Mouse (Mus musculus) hindbrain, embryonic 10.5 days (tissue): ENCODE results near the gene Rnf180. TPM values are rescaled to one million over a fixed set of nuclear protein-coding genes. Genes with fewer than 3 reads are reported as not detected.

Experiments used
- DNase-seq: peaks from one replicate; pipeline ENCODE4 v3.0.0-alpha.2; 2017; ENCODE audit warnings: low spot score
- H3K27ac ChIP-seq: fragments of 300-500 bp; sonication (generic); 2 replicates; pipeline ENCODE4 v1.5.1; 2016; ENCODE audit warnings: mild to moderate bottlenecking, moderate library complexity
- H3K27me3 ChIP-seq: fragments of 300-500 bp; sonication (generic); 2 replicates; pipeline ENCODE4 v1.6.1; 2016; ENCODE audit warnings: mild to moderate bottlenecking; ENCODE audit not compliant: poor library complexity, insufficient read depth, severe bottlenecking
- H3K36me3 ChIP-seq: fragments of 300-500 bp; sonication (generic); 2 replicates; pipeline ENCODE4 v1.6.1; 2016; ENCODE audit warnings: mild to moderate bottlenecking, moderate library complexity
- H3K4me1 ChIP-seq: fragments of 300-500 bp; sonication (generic); replicated peaks from 2 replicates; pipeline ENCODE4 v1.6.1; 2016; ENCODE audit warnings: mild to moderate bottlenecking
- H3K4me3 ChIP-seq: fragments of 300-500 bp; sonication (generic); 2 replicates; pipeline ENCODE4 v1.5.1; 2016; ENCODE audit warnings: mild to moderate bottlenecking, moderate library complexity
- H3K9me3 ChIP-seq: fragments of 300-500 bp; sonication (generic); 2 replicates; pipeline ENCODE4 v1.6.1; 2016; ENCODE audit warnings: mild to moderate bottlenecking, moderate library complexity
- WGBS: fragments of 180-500 bp; shearing (Covaris S2); methylation state at CpG from one replicate; pipeline ENCODE4 v1.1.7; 2016; 5-methylcytosine and 5-hydroxymethylcytosine counted together
- polyA plus RNA-seq: library from polyadenylated mRNA; unstranded; fragments of >200 nt; fragmentation: Nextera tagmentation; extraction: Ambion mirVana; gene quantifications from 2 replicates; pipeline ENCODE4 v1.2.1, GENCODE M21; 2016

Gene Rnf180
- polyA plus RNA-seq, 1 experiment from 2014 or later: 8.9 TPM

DNA sequence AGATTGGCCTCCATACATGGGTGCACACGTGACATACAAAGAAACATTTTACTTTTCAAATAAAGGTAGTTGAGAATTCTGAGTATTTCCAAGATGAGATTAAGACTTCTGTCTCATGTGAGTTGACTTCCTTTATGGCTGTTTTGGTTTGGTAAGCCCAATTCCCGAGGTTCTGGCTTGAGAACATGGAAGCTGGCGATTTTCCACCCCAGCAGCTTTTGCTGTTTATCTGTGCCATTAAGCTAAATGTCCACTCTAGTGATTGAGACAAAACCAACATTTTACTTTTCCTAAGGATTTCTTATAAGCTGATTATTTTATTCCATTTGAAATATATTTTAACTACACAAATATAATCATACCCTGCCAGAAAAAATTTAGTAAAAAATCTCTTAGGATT is 144.6 kb downstream of the Rnf180 start:
- WGBS: 85% methylated on average over 3 of the region's 3 CpGs

DNA sequence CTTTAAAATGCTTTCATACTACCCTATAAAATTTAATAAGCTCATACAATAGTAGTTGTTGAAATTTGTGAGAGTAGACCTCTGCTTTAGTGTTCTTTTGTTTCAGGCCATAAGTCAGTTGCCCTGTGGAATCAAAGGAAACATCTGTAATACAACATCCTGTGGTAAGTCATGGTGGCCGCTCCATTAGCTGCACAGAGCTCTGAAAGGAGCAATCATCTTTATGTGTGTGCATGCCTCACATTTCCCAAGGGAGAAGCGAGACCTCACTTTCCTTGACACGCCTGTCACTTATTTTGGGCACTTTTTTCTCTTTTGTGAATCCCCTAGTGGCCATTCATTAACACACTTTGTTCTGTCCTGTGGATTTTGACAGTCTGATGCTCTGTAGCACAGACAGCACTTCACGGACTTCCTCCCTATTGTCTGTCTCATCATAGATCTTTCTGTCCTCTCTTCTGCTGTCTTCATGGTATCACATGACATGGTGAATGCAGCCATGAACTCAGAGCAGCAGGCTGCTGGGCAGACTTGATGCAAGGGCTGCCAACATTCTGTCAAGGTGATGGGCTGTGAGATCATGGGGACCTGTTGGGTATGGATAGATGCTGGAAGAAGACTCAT is 146.7 kb downstream of the Rnf180 start:
- DNase-seq: peak; percentile 6
- no peaks in the 10 kb centered on the region for H3K27me3 ChIP-seq
- 51% methylated on average over 4 of the region's 4 CpGs for whole genome bisulfite sequencing
- no peak overlapping the region for H3K27ac ChIP-seq
- H3K9me3 ChIP-seq: no peaks in the 10 kb centered on the region
- no peak overlapping the region for H3K4me3 ChIP-seq
- no peaks in the 10 kb centered on the region for H3K36me3 ChIP-seq
- H3K4me1 ChIP-seq: no peaks in the 10 kb centered on the region

More for the DNA sequence above, 144.6 kb downstream of the Rnf180 start:
- no peak for DNase-seq
- no peaks in the 10 kb centered on the region for H3K4me1 ChIP-seq
- H3K27me3 ChIP-seq: no peaks in the 10 kb centered on the region
- H3K9me3 ChIP-seq: no peaks in the 10 kb centered on the region
- H3K27ac ChIP-seq: no peak overlapping the region
- no peaks in the 10 kb centered on the region for H3K36me3 ChIP-seq
- H3K4me3 ChIP-seq: no peak overlapping the region

DNA sequence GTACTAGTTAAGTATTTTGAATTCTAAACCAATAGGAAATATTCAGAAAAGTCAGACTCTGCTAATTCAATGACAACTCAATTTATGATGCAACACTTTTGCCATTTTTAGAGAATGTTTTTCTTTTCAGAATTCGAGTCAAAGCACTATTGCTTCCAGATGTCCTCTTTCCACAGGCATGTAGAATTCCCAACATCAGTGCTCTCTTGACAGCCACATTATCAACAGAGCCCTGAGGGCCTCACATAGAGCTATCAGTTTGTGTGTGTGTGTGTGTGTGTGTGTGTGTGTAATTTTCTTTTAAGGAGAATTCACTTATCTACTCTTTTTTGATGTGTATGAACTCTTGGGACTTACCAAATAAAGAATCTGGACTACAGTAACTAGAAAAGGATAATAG is 147.8 kb downstream of the Rnf180 start:
- Histone ChIP-seq H3K9me3 (no peaks in the 10 kb centered on the region), H3K36me3 (no peaks in the 10 kb centered on the region), H3K27me3 (no peaks in the 10 kb centered on the region), H3K27ac (no peak overlapping the region), H3K4me1 (no peaks in the 10 kb centered on the region), H3K4me3 (no peak overlapping the region)
- DNase-seq: no peak
- 60% methylated on average over 1 of the region's 1 CpGs for WGBS

DNA sequence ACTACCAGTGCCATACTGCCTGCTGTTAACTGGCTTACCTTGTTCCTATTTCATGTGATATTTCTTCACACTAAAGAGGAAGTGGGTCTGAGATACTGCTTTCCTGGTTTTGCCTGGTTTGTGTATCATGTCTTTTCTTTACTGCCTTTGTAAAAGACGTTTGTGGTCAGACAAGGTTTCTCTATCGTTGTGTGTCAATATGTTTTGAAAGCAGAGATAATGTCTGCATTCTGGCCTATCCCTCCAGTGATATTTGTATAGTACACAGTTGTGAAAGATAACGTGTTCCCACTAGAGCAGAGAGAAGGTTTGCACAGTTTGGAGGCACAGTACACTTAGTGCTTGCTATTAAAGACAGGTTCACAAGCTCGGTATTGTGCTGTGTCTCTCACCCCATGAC is 154.7 kb downstream of the Rnf180 start:
- WGBS: 82% methylated on average over 4 of the region's 4 CpGs
- H3K9me3 ChIP-seq: no peaks in the 10 kb centered on the region
- no peak overlapping the region for H3K4me3 ChIP-seq
- no peaks in the 10 kb centered on the region for H3K36me3 ChIP-seq
- H3K27me3 ChIP-seq: no peaks in the 10 kb centered on the region
- DNase-seq: no peak
- no peak overlapping the region for H3K27ac ChIP-seq
- H3K4me1 ChIP-seq: no peaks in the 10 kb centered on the region

DNA sequence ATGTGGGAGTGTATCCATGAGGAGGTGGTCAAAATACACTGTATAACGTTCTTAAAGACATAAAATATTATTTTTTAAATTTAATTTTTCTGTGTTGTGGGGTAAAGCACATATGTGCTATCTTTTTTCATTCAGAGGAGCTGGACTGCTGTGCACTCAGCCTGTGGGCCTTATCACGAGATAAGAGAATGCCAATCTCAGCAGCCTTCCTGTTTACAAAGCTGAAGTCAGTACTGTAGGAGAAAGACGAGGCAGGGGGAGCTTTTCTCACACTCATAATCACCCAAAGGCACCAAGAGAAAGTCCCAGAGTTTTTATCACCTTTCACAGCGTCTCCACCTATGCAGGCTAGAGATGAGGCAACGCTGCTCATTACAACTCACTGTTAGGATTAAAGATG is 160.2 kb downstream of the Rnf180 start:
- H3K27ac ChIP-seq: no peak overlapping the region
- no peaks in the 10 kb centered on the region for H3K36me3 ChIP-seq
- no peak overlapping the region for H3K4me3 ChIP-seq
- no peaks in the 10 kb centered on the region for H3K9me3 ChIP-seq
- H3K4me1 ChIP-seq: no peaks in the 10 kb centered on the region
- 72% methylated on average over 5 of the region's 5 CpGs for WGBS
- no peaks in the 10 kb centered on the region for H3K27me3 ChIP-seq
- no peak for DNase-seq

DNA sequence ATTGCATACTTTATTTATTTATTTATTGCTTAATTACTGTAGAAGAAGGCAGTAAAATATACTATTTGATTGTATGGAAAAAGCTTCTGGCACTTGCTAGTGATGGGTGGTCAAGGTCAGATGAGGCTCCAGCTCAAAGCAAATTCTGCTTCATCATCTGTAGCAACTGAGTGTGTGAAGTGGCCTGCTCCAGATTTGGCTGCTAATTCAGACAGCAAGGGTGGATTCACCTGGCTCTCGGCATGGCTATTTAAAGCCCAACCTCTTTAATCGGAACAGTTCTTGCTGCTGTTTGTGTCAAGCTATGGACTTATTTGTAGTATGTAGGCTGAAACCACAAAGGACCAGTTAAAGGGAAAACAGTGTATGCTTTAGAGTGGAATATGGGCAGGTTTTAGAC is 161.8 kb downstream of the Rnf180 start:
- WGBS: 90% methylated on average over 2 of the region's 2 CpGs
- Histone ChIP-seq H3K9me3 (no peaks in the 10 kb centered on the region), H3K27me3 (no peaks in the 10 kb centered on the region), H3K36me3 (no peaks in the 10 kb centered on the region), H3K27ac (no peak overlapping the region), H3K4me3 (no peak overlapping the region), H3K4me1 (no peaks in the 10 kb centered on the region)
- DNase-seq: no peak

DNA sequence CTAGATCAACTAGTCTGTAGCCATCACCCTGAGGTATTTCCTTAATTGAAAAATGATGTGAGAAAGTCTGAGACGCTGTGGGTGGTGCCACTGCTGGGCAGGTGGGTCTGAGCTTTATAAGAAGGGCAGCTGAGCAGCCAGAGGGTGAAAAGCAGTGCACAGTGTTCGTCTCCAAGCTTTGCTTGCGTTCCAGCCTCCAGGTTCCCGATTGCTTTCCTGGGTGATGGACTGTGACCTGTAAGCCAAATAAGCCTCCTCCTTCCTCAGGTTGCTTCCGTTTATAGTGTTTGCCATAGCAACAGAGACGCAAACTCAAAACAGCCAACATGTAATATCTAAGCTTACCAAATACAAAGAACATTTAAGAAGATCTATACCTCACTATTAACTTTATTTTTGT is 162.2 kb downstream of the Rnf180 start:
- H3K4me1 ChIP-seq: no peaks in the 10 kb centered on the region
- H3K36me3 ChIP-seq: no peaks in the 10 kb centered on the region
- H3K9me3 ChIP-seq: no peaks in the 10 kb centered on the region
- H3K4me3 ChIP-seq: no peak overlapping the region
- no peaks in the 10 kb centered on the region for H3K27me3 ChIP-seq
- no peak overlapping the region for H3K27ac ChIP-seq
- 84% methylated on average over 6 of the region's 6 CpGs for WGBS
- no peak for DNase-seq

DNA sequence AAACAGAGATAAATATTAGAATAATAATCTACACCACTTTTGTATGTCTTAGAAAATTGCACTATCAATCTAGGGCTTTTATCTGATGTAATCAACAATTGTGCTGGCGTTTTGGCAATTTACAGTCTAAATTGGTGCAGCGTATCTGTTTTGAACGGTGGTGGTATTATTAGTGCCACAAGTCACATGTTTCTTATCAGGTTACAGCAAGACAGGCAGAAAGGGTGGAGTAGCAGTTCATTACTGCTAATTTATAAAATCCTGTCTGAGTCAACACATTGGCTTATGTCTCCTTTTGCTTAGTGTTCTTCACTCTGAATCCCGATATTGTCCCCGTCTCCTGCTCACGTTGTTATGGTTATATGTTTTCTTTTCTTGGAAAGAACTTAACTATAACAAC is 164.5 kb downstream of the Rnf180 start:
- Histone ChIP-seq H3K4me1 (no peaks in the 10 kb centered on the region), H3K9me3 (no peaks in the 10 kb centered on the region), H3K36me3 (no peaks in the 10 kb centered on the region), H3K27me3 (no peaks in the 10 kb centered on the region), H3K27ac (no peak overlapping the region), H3K4me3 (no peak overlapping the region)
- 92% methylated on average over 6 of the region's 6 CpGs for WGBS
- DNase-seq: no peak

DNA sequence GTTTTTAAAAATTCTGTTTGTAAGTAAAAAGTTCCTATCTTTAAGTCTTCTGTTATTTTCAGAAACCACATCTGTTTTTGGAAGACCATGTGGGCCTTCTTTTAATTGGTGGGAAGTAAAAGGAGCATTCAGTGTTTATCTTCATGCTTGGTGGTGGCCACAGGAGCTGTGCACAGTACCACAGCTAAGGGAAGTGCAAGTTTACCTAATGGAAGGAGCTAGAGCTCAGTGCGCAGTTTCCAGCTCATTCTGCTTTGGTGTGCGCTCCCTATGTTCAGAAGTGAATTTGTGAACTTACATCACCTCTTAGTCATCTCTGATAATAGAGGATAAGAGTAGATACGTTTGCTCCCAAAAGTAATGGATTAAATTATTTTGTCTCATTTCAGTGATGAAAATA is 172.5 kb downstream of the Rnf180 start:
- H3K9me3 ChIP-seq: no peaks in the 10 kb centered on the region
- H3K27me3 ChIP-seq: no peaks in the 10 kb centered on the region
- 91% methylated on average over 3 of the region's 3 CpGs for WGBS

DNA sequence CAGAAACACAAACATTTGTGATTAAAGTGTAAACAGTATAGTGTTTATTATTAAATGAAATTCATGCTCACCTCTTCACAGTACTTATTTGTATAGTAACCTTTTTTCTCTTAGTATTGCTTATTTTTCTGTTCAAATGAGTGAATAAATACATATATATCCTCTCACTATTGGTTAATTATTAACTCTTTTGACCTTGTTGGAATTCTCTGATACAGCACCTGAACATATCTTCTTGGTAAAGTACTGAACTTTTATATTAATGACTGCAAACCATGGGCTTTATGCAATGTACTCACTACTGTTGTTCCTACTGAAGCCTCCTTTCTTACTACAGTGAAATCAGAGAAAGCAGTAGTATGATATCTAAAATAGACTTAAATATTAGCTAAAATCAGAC is 173.0 kb downstream of the Rnf180 start:
- no peaks in the 10 kb centered on the region for H3K27me3 ChIP-seq
- H3K4me3 ChIP-seq: no peak overlapping the region
- no peak overlapping the region for H3K27ac ChIP-seq
- no peaks in the 10 kb centered on the region for H3K9me3 ChIP-seq
- H3K4me1 ChIP-seq: no peaks in the 10 kb centered on the region
- no peaks in the 10 kb centered on the region for H3K36me3 ChIP-seq
- DNase-seq: no peak

More for the DNA sequence above, 172.5 kb downstream of the Rnf180 start:
- Histone ChIP-seq H3K36me3 (no peaks in the 10 kb centered on the region), H3K4me1 (no peaks in the 10 kb centered on the region), H3K4me3 (no peak overlapping the region), H3K27ac (no peak overlapping the region)
- no peak for DNase-seq

DNA sequence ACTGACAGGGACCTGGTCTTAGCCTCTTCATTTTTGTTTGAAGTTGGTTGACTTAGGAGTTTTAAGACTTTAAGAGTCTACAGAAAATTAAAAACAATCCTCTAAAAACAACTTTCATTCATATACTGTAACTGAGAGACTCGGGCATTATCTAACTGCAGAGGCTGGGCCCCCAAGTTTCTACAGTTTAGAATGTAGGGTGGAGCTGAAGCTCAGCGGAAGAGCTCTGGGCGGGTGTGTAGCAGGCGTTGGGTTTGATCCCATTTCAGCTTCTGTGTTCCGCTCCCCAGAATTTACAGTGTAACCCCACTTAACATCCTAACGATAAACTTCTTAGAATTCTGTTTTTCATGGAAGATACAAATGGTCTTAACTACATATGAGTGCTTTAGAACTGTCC is 183.0 kb downstream of the Rnf180 start:
- H3K9me3 ChIP-seq: no peaks in the 10 kb centered on the region
- WGBS: 86% methylated on average over 6 of the region's 6 CpGs
- no peaks in the 10 kb centered on the region for H3K36me3 ChIP-seq
- no peak overlapping the region for H3K27ac ChIP-seq
- no peak for DNase-seq
- H3K4me3 ChIP-seq: no peak overlapping the region
- no peaks in the 10 kb centered on the region for H3K4me1 ChIP-seq
- no peaks in the 10 kb centered on the region for H3K27me3 ChIP-seq

DNA sequence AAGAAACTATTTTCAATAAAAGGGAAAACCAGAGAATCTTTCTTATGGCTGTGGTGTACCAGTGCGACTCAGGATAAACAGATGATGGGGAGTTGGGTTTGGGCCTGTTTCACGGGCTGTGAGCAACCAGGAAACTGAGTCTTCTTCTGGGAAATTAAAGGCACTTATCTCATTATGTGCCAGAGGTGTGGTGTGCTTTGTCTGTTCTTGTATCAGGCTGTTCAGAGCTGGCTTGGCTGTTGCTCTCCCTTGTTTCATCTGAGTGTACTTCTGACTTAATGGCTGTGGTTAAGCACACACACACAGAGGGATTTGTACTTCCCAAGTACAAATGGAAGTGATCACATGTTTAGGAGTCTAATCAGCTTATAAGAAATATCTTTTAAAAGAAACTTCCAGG is 190.2 kb downstream of the Rnf180 start:
- 89% methylated on average over 2 of the region's 2 CpGs for WGBS
- no peak for DNase-seq
- Histone ChIP-seq H3K36me3 (no peaks in the 10 kb centered on the region), H3K27ac (no peak overlapping the region), H3K27me3 (no peaks in the 10 kb centered on the region), H3K9me3 (no peaks in the 10 kb centered on the region), H3K4me3 (no peak overlapping the region), H3K4me1 (no peaks in the 10 kb centered on the region)

DNA sequence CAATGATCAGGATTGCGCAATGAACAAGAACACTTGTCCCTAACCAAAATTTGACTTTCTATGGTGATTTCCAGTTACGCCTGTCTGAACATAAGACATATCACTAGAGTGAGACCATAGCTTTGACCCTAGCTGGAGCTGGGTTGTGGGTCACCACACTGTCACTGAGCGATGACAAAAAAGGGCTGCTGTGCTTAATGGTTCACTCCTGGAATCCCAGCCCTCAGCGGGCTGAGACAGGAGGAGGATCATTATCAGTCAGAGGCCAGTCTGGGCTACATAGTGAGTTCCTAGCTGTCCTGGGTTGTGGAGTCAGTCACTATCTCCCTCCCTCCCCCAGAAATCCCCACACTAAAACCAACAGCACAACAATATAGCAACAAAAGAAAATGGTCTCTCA is 193.9 kb downstream of the Rnf180 start:
- Histone ChIP-seq H3K4me3 (no peak overlapping the region), H3K9me3 (no peaks in the 10 kb centered on the region), H3K27me3 (no peaks in the 10 kb centered on the region), H3K27ac (no peak overlapping the region), H3K4me1 (0 out of 2 replicates have a peak, but pooled peaks cover 5% of the 10 kb centered on the region), H3K36me3 (no peaks in the 10 kb centered on the region)
- DNase-seq: no peak
- 63% methylated on average over 4 of the region's 4 CpGs for WGBS

DNA sequence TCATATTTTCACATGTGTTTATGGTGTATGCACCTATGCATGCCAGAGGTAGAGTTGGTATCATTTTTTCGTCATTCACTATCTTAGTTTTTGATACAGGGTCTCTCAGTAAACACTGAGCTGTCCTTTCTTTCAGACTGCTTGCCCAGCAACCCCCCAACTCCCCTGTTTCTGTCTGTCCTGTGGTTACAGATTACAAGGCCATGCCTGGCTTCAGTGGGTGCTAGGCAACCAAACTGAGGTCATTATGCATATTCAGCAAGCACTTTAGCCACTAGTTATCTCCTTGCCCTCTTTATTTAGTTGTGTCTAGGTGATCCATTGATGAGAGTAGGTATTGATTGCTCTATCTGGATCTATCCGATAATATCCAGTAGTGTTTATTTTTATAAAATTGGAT is 198.3 kb downstream of the Rnf180 start:
- Histone ChIP-seq H3K4me1 (0 out of 2 replicates have a peak, but pooled peaks cover 5% of the 10 kb centered on the region), H3K27ac (no peak overlapping the region), H3K4me3 (no peak overlapping the region), H3K27me3 (no peaks in the 10 kb centered on the region), H3K9me3 (no peaks in the 10 kb centered on the region), H3K36me3 (no peaks in the 10 kb centered on the region)
- DNase-seq: peak; percentile 30
- 77% methylated on average over 2 of the region's 2 CpGs for WGBS
